Mouse (Mus musculus) midbrain, embryonic 14.5 days (tissue): ENCODE measurements around the gene Cst8. TPM values are rescaled to one million over a fixed set of nuclear protein-coding genes. Genes with fewer than 3 reads are reported as not detected.

Experiments used
- ATAC-seq: fragments of 200-750 bp; cut with Nextera tagmentation; 2 replicates; pipeline ENCODE4 v1.8.0; 2017; ENCODE audit warnings: moderate number of reproducible peaks, moderate library complexity; ENCODE audit not compliant: low FRiP score, low TSS enrichment
- DNase-seq: peaks from one replicate; pipeline ENCODE4 v3.0.0-alpha.2; 2015
- H3K27ac ChIP-seq: fragments of 300-500 bp; sonication (generic); replicated peaks from 2 replicates; pipeline ENCODE4 v1.5.1; 2014; ENCODE audit warnings: mild to moderate bottlenecking, low read depth, low read length, moderate library complexity
- H3K27me3 ChIP-seq: fragments of 300-500 bp; sonication (generic); 2 replicates; pipeline ENCODE4 v1.6.1; 2014; ENCODE audit warnings: low read length, control low read depth, mixed read lengths; ENCODE audit not compliant: control insufficient read depth, insufficient read depth
- H3K36me3 ChIP-seq: fragments of 300-500 bp; sonication (generic); 2 replicates; pipeline ENCODE4 v1.6.1; 2014; ENCODE audit warnings: low read length, control low read depth; ENCODE audit not compliant: control insufficient read depth, insufficient read depth
- H3K4me1 ChIP-seq: fragments of 300-500 bp; sonication (generic); 2 replicates; pipeline ENCODE4 v1.6.1; 2014; ENCODE audit warnings: mild to moderate bottlenecking, antibody characterized with exemption, low read length, control low read depth; ENCODE audit not compliant: control insufficient read depth, insufficient read depth
- H3K4me2 ChIP-seq: fragments of 300-500 bp; sonication (generic); 2 replicates; pipeline ENCODE4 v1.6.1; 2014; ENCODE audit warnings: mild to moderate bottlenecking, low read length, moderate library complexity
- H3K4me3 ChIP-seq: fragments of 300-500 bp; sonication (generic); replicated peaks from 2 replicates; pipeline ENCODE4 v1.5.1; 2014; ENCODE audit warnings: low read depth, low read length
- H3K9ac ChIP-seq: fragments of 300-500 bp; sonication (generic); replicated peaks from 2 replicates; pipeline ENCODE4 v1.6.1; 2014; ENCODE audit warnings: mild to moderate bottlenecking, low read length, moderate library complexity
- H3K9me3 ChIP-seq: fragments of 300-500 bp; sonication (generic); 2 replicates; pipeline ENCODE4 v1.6.1; 2016; ENCODE audit warnings: low read length, control low read depth, mixed read lengths; ENCODE audit not compliant: control insufficient read depth
- WGBS: fragments of 180-500 bp; shearing (Covaris S2); extraction: QIAGEN DNeasy Blood & Tissue Kit; methylation state at CpG from one replicate; pipeline ENCODE4 v1.1.7; 2014; 5-methylcytosine and 5-hydroxymethylcytosine counted together
- polyA plus RNA-seq: library from polyadenylated mRNA; unstranded; fragments of >200 nt; fragmentation: Nextera tagmentation; extraction: Ambion mirVana; gene quantifications from 2 replicates; pipeline ENCODE4 v1.2.1, GENCODE M21; 2014

Gene Cst8
- polyA plus RNA-seq, 1 experiment from 2014 or later: not detected

- ATAC-seq (no peak), DNase-seq (no peak)
- no peak overlapping the region for H3K4me3 ChIP-seq
- no peaks in the 10 kb centered on the region for H3K36me3 ChIP-seq
- H3K27ac ChIP-seq: no peak overlapping the region
- no peak overlapping the region for H3K4me2 ChIP-seq
- no peaks in the 10 kb centered on the region for H3K9me3 ChIP-seq
- no peak overlapping the region for H3K9ac ChIP-seq
- H3K27me3 ChIP-seq: no peaks in the 10 kb centered on the region
- 78% methylated on average over 3 of the region's 3 CpGs for WGBS
- no peaks in the 10 kb centered on the region for H3K4me1 ChIP-seq
These were observed 2.9 kb downstream of the Cst8 start for GRCm38 (mm10) chr2:148801491-148801921.

- Histone ChIP-seq H3K4me1 (no peaks in the 10 kb centered on the region), H3K9ac (no peak overlapping the region), H3K27me3 (no peaks in the 10 kb centered on the region), H3K4me3 (no peak overlapping the region), H3K27ac (no peak overlapping the region), H3K36me3 (no peaks in the 10 kb centered on the region), H3K9me3 (no peaks in the 10 kb centered on the region), H3K4me2 (no peak overlapping the region)
- DNase-seq (no peak), ATAC-seq (no peak)
- WGBS: 80% methylated on average over 6 of the region's 6 CpGs
These were observed 8.1 kb downstream of the Cst8 start for GRCm38 (mm10) chr2:148806696-148807095.

GRCm38 (mm10) chr2:148819909-148820308 is 21.3 kb downstream of the Cst8 start, which contains the start of gene Cst13:
Gene Cst13, plus strand, starts transcription at chr2:148820081.
- Histone ChIP-seq H3K4me2 (no peak within 1 kb of the TSS), H3K27me3 (no peaks in the 10 kb centered on the region), H3K27ac (no peak within 1 kb of the TSS), H3K4me1 (no peaks in the 10 kb centered on the region), H3K4me3 (no peak within 1 kb of the TSS), H3K36me3 (no peaks in the 10 kb centered on the region), H3K9ac (no peak within 1 kb of the TSS), H3K9me3 (no peaks in the 10 kb centered on the region)
- ATAC-seq: no peak
- DNase-seq: no peak

- no peaks in the 10 kb centered on the region for H3K27me3 ChIP-seq
- ATAC-seq: no peak
- no peak overlapping the region for H3K4me3 ChIP-seq
- no peak for DNase-seq
- WGBS: 62% methylated on average over 1 of the region's 1 CpGs
- no peaks in the 10 kb centered on the region for H3K36me3 ChIP-seq
- H3K4me2 ChIP-seq: no peak overlapping the region
- no peaks in the 10 kb centered on the region for H3K9me3 ChIP-seq
- H3K9ac ChIP-seq: no peak overlapping the region
- H3K27ac ChIP-seq: no peak overlapping the region
- no peaks in the 10 kb centered on the region for H3K4me1 ChIP-seq
These were observed 27.4 kb downstream of the Cst8 start for GRCm38 (mm10) chr2:148825986-148826385.

GRCm38 (mm10) chr2:148834912-148835311 is 36.3 kb downstream of the Cst8 start, which contains the start of gene Cst9:
Gene Cst9, plus strand, starts transcription at chr2:148835147.
- 76% methylated on average over 4 of the region's 4 CpGs for WGBS
- Histone ChIP-seq H3K36me3 (no peaks in the 10 kb centered on the region), H3K4me2 (no peak within 1 kb of the TSS), H3K9ac (no peak within 1 kb of the TSS), H3K4me3 (no peak within 1 kb of the TSS), H3K27ac (no peak within 1 kb of the TSS), H3K4me1 (no peaks in the 10 kb centered on the region), H3K27me3 (no peaks in the 10 kb centered on the region), H3K9me3 (no peaks in the 10 kb centered on the region)
- ATAC-seq: no peak
- DNase-seq: no peak

- 86% methylated on average over 5 of the region's 5 CpGs for WGBS
- no peaks in the 10 kb centered on the region for H3K36me3 ChIP-seq
- no peaks in the 10 kb centered on the region for H3K4me1 ChIP-seq
- no peaks in the 10 kb centered on the region for H3K27me3 ChIP-seq
- no peak overlapping the region for H3K4me2 ChIP-seq
- no peak overlapping the region for H3K4me3 ChIP-seq
- H3K9me3 ChIP-seq: no peaks in the 10 kb centered on the region
- ATAC-seq (no peak), DNase-seq (no peak)
- H3K27ac ChIP-seq: no peak overlapping the region
- no peak overlapping the region for H3K9ac ChIP-seq
These were observed 39.6 kb downstream of the Cst8 start for GRCm38 (mm10) chr2:148838075-148838777.

GRCm38 (mm10) chr2:148839224-148839623 is 40.6 kb downstream of the Cst8 start:
- Histone ChIP-seq H3K4me2 (no peak overlapping the region), H3K36me3 (no peaks in the 10 kb centered on the region), H3K27ac (no peak overlapping the region), H3K4me3 (no peak overlapping the region), H3K9me3 (peaks cover 4% of the 10 kb centered on the region; the same call in 1 of the 2 replicates), H3K9ac (no peak overlapping the region), H3K27me3 (no peaks in the 10 kb centered on the region), H3K4me1 (no peaks in the 10 kb centered on the region)
- WGBS: 87% methylated on average over 2 of the region's 2 CpGs
- ATAC-seq (no peak), DNase-seq (no peak)

GRCm38 (mm10) chr2:148851116-148851906 is 52.7 kb downstream of the Cst8 start:
- WGBS: 53% methylated on average over 8 of the region's 8 CpGs
- peak; percentile 69 for ATAC-seq
- H3K4me2 ChIP-seq: no peak overlapping the region
- H3K36me3 ChIP-seq: no peaks in the 10 kb centered on the region
- H3K4me3 ChIP-seq: no peak overlapping the region
- DNase-seq: peak; percentile 83
- no peak overlapping the region for H3K27ac ChIP-seq
- no peaks in the 10 kb centered on the region for H3K27me3 ChIP-seq
- H3K9ac ChIP-seq: no peak overlapping the region
- H3K4me1 ChIP-seq: no peaks in the 10 kb centered on the region
- no peaks in the 10 kb centered on the region for H3K9me3 ChIP-seq
